Mouse (Mus musculus) T-helper 17 cell (primary cell): Measurements from ENCODE around the gene Gm12355.

Experiments used
- in situ Hi-C, 2 experiments: fragments of 300-600 bp; cut with MboI, MseI; formaldehyde crosslinking; loops; 1 replicate in 1 of 2; 2 replicates in 1 of 2; pipeline ENCODE4 v1.15.1; 2025; ENCODE audit warnings: high pct_unique_total_duplicates in 2 of 2

The Gm12355 gene

DNA sequence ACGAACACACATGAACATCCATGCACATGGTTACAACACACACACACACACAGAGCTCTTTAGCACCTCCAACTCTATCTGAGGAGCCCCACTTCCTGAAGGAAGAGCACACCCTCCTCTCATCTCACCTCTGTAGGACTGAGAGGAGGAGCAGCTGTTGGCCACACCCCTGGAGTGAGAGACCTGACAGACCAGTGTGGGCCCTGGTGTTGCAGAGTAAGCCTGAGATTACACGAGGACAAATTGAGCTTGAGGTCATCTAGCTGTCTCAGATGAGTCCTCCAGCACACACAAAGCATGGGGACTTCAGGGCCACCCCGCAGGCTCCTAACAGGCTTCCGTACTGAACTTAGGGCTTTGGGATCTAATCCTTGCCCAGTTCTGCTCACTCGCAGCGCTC lies 20.6 kb downstream of the Gm12355 start:
- in situ Hi-C loops = loop anchor here (5.0 to 10.0 kb wide), 3 partner anchors 42 to 67 kb away; partner anchors contain the start of gene Gsdma2 (in 1 of the 2)

DNA sequence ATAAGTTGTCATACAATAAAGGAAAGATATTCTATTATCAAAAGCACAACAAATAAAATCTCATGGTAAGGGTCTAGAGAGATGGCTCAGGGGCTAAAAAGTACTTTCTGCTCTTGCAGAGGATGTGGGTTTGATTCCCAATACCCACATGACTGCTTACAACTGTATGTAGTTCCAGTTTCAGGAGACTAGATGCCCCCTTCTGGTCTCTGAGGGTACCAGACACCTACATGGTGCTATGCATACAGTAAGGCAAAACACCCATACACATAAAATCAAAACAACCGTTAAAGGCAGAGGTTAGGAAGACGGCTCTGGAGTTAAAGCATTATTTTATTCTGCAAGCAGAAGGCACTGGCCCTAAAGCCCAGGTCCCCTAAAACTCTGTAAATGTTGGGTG lies 21.5 kb downstream of the Gm12355 start:
- in situ Hi-C loops = loop anchor here (5.0 to 10.0 kb wide), 2 partner anchors 51 to 68 kb away; no protein-coding TSS in a partner anchor

DNA sequence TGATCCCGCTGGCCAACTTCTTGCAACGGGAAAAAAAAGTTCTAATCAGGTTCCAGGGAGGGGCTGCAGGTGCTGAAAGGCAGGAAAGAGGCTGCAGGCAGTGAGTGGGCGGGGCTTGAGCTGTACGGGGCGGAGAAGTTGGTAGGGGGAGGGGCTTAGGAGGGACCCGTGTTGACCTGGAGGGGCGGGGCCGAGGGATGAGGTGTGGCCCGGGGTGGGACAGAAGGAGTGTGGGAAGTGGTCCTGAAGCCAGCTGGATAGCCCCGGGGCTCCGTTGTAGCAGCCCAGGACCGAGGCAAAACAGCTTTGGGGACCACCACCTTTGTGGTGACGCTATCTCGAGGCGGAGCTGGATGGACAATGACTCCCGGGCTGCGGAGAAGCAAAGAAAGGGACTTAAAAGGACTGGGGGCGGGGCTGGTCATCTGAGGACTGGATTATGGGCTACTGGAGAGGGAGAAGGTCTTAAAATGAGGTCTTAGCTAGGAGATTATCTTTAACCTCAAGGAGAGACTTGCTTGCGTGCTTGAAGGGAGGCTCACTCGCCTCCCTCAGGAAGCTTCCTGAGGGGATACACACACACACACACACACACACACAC lies 23.3 kb downstream of the Gm12355 start:
- in situ Hi-C loops = loop anchor here (5.0 to 10.0 kb wide), 2 partner anchors 53 to 70 kb away; no protein-coding TSS in a partner anchor

DNA sequence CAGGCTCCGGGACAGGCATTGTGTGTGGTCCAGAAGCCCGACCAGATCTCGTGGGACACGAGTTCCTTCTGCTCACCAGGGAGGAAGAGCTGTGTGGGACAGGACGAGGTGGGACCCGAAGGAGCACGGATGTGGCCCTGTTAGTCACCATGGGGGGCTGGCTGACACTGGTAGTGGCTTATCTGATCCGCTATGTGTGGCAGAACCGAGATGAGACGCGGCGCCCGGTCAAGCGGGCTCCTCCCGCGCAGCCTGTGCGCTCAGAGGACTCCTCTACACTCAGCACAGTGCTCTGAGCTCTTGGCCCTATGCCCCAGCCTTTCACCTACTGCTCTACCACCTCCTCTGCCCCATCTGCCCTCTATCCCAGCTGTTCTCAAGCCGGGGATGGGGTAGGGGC lies 26.2 kb downstream of the Gm12355 start:
- in situ Hi-C loops = loop anchor here (5.0 to 25.0 kb wide), 2 partner anchors 42 to 1587 kb away; partner anchors contain the start of gene Sp6 (in 1 of the 2)

DNA sequence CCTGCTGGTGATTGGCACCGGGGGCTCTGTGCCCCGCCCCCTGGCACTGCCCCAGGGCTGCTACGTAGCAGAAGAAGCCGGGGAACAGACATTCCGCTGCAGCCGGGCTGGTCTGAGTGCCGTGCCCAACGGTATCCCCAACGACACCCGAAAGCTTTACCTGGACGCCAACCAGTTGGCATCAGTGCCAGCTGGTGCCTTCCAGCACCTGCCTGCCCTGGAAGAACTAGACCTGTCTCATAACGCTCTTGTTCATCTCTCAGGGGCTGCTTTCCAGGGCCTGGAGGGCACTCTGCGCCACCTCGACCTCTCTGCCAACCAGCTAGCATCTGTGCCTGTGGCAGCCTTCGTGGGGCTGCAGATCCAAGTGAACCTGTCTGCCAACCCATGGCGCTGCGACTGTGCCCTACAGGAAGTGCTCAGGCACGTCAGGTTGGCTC lies 26.6 kb downstream of the Gm12355 start:
- in situ Hi-C loops = loop anchor here (5.0 to 25.0 kb wide), 2 partner anchors 42 to 1587 kb away; partner anchors contain the start of gene Sp6 (in 1 of the 2)

DNA sequence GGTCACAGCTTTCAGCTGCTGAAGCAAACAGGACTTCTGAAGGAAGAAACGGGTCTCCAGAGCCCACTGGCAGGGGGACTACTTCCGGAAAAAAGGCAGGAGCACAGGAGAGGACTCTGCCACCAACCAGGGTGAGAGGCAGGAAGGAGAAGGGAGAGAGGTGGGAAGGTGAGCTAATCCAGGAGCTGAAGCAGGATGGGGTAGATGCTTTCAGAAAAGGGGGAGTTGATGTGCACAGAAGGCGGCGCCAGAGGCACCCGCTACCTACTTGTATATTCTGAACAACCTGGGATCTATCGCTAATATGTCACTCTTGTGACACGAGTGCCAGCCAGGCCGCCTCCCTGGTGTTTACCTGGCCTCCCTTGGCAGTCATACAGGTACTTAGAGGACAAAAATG lies 27.5 kb downstream of the Gm12355 start, which contains the start of gene Lrrc3c:
Lrrc3c (plus strand) TSS at position 301 of the 400 bp plus-strand sequence.
- in situ Hi-C loops = loop anchor here (5.0 to 25.0 kb wide), 2 partner anchors 41 to 1586 kb away; partner anchors contain the start of gene Sp6 (in 1 of the 2)

DNA sequence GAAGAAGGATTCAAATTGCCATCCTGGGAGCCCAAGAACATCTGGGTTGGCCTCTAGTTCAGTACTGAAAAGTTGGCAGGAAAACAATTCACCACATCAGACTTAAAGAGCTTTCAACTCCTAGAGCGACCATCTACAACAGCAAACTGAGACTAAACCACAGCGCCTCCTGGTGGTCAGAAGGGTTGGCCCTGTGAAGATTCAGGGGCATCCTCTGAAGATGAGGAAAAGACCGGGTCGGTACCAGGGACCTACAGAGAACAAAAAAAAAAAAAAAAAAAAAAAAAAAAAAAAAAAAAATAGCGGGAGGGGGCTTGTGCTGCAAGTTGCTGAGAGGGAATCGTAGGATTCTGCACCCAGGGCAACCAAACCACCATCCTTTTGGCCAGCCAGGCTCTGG lies 28.1 kb downstream of the Gm12355 start:
- in situ Hi-C loops = loop anchor here (5.0 to 25.0 kb wide), 2 partner anchors 40 to 1585 kb away; partner anchors contain the start of gene Sp6 (in 1 of the 2)

DNA sequence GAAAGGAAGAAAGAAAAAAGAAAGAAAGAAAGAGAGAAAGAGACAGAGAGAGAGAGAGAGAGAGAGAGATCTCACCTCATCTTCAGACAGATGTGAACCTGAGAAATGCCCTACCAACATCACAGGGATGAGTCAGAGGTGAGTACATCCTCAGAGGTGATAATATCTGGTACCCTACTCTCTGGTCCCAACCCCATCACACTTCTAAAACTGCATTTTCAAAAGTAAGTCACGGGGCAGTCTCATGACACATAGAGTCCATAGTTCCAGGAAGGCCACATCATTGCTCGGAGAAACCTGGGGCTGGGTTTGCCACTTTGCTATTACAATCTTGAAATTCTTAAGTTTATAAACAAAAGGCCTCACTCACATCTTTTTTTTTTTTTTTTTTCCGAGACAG lies 29.5 kb downstream of the Gm12355 start:
- in situ Hi-C loops = loop anchor here (5.0 to 25.0 kb wide), 2 partner anchors 39 to 1584 kb away; partner anchors contain the start of gene Sp6 (in 1 of the 2)

DNA sequence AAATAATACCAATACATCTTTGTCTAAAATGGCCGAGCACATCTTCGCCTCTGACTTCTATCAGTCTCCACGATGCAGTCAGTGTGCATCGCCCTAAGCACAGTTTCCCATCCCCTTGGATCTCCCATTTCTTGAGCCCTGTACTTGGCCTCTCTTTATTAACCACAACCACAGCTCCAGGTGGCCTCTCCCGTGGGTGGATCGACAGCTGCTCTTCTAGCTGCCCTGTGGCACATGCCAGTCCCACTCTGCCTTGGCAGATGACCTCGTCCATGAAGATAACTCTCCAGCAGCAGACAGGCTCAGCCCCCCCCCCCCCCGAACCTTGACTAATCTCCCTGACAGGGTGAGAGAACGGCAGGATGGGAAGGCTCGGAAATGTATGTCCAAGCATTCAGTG lies 30.0 kb downstream of the Gm12355 start:
- in situ Hi-C loops = loop anchor here (5.0 to 25.0 kb wide), 2 partner anchors 38 to 1583 kb away; partner anchors contain the start of gene Sp6 (in 1 of the 2)

DNA sequence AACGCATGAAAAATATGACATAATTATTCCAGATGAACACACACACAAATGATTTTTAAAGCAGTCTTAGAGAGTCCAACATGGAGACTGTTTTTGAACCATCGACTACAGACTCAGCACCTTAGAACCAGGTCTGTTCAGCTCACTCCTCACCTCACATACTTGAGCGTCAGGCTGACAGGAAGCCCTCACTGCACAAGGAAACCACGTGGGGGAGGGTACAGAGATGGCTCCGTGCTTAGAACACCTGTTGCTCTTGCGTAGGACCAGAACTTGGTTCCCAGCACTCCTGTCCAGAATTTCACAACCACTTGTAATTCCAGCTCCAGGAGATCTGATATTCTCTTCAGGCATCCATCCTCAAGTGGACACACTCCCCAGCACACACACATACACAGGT lies 30.4 kb downstream of the Gm12355 start:
- in situ Hi-C loops = loop anchor here (5.0 to 25.0 kb wide), 2 partner anchors 38 to 1583 kb away; partner anchors contain the start of gene Sp6 (in 1 of the 2)

DNA sequence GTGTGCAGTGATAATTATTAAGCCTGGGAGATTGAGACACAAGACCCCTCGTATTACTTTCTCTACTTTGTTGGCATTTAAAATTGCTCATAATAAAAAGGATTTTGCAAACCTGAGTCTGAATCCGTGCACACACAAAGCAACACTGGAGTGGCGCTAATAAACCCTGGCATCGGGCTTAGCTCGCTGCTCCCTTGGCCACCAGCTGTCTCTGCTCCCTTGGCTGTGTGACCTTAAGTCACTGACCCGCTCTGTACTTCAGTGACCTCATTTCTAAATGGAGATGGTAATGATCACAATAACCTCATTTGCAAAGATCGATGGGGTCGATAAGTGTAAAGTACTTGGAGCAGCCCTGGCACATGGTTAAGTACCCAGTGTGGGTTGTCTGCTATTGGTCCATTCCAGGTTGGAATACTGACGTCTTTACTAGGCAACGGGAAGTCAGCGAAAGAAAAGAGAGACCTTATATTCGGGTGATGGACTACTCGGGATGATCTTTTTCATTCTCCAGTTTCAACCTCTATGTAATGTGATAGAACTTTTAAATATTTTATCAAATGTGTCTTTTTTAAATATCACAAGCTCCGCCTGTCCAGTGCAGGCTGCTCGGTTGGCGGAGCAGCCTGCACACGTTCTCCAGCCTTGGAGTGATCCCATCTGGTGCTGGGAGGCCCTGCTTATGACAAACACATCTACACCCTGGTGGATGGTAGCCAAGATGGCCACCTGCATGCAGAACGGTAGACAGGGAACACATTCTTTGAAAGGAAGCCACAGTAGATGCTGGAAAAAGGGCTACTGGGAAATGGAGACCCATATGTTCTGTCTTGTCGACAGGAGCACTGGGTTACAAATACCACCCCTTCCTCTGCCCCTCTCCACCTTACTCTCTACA lies 34.7 kb downstream of the Gm12355 start:
- in situ Hi-C loops = loop anchor here in 1 of 2 experiments (25.0 kb wide), 1 partner anchor 1578 kb away; the partner anchor contains the start of gene Sp6

DNA sequence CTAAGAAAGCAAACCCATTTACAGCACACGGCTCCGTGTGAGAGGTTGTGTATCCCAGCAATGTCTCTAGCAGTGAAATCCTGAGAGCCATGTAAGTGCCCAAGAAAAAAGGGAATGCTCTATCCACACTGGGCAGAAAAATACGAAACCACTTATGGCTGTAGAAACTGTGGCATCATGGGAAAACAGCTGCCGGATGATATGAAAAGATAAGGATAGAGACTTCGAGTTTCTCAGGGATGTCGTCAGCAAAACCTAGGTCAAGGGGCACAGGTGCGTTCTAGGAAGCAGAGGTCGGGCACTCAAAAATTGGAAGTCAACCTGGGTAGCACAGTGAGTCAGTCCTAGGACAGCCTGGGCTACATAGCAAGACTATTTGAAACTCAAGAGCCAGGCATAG lies 36.2 kb downstream of the Gm12355 start:
- in situ Hi-C loops = loop anchor here in 1 of 2 experiments (25.0 kb wide), 1 partner anchor 1577 kb away; the partner anchor contains the start of gene Sp6

DNA sequence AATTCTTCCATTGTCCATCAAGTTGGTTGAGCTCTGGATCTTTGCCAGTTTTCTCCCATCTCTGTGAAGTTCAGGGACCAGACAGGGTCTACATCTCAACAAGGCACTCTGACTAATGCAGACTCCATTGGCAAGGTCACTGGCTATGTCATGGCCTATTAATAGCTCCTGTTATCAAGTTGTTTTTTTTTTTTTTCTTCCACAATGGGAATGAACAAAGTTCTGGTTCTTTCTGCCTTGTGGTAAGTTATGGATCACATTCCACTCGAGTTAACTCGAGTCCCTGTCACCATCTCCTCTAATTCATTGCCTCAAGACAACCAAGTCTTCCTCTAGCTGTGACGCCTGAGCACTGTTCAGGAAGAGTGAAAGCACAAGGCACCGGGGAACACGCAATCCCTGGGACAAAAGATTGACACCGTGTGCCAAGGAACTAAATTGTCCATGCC lies 36.6 kb downstream of the Gm12355 start:
- in situ Hi-C loops = loop anchor here in 1 of 2 experiments (25.0 kb wide), 1 partner anchor 1577 kb away; the partner anchor contains the start of gene Sp6

DNA sequence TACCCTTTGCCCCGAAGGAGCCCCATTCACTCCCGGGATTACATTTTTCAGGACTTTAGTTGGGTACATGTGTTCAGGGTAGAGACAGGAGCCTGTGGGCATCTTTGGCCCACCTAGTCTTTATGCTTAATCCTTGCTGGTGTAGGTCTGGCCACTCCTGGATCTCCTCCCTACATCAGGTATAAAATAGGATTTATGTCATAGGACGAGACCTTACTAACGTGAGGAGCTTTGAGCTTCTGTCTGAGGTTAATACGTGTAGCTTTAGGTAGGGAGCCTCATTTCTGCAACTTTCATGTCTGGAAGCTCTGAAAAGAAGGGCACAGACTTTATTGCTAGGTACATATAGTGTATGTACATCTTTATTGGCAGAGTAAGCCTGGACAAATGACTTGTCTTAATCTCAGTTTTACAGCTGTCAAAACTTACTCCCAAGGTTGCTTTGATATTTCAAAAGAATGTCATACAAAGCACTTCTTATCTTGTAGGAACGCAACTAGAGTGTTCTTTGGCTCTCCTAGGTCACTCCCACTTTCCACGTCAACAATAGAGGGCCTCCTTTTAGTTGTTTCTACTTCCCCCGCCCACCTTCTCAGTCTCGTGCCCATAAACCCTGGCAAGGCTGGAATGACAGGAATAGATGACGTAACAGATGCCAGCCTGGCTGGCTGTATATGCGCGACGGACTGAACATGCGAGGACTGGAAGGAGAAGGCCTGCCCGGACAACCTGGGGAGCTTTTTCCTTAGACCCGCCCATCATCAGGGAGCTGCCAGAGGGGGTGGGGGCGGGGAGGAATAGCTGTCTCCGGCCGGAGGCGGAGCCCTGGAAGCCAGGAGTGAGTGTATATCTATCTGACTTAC lies 37.5 kb downstream of the Gm12355 start:
- in situ Hi-C loops = loop anchor here in 1 of 2 experiments (25.0 kb wide), 1 partner anchor 1576 kb away; the partner anchor contains the start of gene Sp6

DNA sequence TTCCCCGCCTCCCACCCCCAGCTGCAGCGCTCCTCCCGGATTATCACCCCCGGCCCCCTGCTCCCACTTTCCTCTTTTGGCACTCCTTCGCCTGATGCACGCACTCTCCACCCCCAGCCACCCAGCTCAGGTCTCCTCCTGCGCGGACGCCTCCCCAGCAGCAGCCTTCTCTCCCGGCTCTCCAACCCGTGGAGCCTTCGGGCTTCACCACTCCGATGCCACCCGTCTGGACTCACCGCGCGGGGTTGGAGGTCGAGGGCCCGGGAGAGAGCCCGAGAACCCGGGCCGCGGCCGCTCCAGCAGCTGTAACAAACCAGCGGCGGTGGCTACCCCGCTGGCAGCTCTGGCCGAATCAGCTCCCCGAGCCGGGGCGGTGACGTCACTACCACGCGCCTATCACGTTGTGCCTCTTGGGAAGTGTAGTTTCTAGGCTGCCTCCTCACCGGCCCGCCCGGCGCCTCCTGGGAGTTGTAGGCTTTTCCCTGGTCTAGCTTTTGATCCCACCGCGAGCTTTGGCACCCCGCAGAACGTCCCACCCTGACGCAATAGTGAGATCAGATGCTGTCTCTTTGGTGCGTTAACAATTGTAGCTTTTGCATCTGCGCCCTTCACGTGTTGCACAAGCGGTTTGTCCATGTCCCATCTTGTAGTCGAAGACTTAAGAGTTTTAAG lies 38.4 kb downstream of the Gm12355 start, which contains the start of gene Ormdl3:
Ormdl3 (minus strand) TSS at position 477 of the 672 bp plus-strand sequence.
- in situ Hi-C loops = loop anchor here in 1 of 2 experiments (25.0 kb wide), 1 partner anchor 1575 kb away; the partner anchor contains the start of gene Sp6

DNA sequence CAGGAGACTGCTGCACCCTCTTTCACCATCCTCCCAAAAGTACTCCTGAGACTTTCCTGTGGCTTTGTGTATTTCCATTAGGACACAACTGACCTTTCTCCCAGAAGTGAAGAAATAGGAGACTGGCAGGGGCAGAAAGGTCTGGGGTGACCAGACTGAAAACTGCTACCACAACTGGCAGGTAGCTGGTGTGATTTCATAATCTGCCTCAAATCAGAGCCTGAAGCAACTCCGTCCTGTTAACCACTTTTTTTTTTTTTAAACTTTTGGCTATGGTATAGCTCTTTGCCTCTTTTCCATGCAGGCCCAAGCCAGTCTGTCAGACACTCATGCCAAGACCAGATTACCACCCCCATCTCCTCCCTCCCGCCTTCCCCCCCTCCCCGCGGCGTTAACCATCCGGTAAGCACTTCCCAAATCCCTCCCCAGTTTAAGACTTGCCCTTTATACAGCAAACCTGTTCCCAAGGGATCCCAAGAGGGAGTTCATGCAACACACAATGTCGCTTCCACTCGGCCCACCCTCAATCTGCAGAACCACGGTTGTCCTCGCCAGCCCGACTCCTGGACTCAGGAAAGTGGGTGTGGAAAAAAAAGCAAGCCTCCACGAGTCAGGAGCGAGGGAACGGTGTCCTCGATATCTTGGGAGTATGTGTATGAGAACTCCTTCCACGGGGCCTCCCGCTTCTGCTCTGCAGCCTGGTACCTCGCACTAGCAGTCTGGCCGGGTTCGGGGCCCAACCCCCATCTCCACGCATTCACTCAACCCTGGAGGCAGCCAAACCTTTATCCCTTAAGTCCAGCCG lies 39.2 kb downstream of the Gm12355 start:
- in situ Hi-C loops = loop anchor here in 1 of 2 experiments (25.0 kb wide), 1 partner anchor 1574 kb away; the partner anchor contains the start of gene Sp6

DNA sequence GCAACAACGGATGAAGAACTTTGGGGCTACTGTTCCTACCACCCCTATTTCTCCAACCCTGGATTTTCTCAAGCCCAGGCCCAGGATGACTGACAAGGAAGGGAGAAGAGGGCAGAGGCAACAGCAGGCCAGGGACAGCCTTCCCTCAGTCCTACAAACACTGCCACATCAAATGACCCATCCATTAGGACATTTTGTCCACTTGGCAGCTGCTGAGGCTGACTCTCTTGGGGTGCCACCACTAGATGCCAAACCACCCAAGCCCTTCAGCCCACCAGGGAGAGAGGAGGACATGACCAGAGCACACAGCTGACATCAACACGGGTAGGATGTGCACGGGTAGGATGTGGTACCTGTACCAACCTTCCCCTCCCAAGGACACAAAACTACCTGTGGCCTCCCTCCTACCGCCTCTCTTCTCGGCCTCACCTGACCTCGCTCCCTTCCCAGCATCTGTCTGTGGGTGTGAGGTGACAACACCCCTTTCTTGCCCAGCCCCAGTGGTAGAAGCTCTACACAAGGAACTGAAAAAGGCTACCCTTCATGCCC lies 40.8 kb downstream of the Gm12355 start:
- in situ Hi-C loops = loop anchor here in 1 of 2 experiments (25.0 kb wide), 1 partner anchor 1572 kb away; the partner anchor contains the start of gene Sp6

DNA sequence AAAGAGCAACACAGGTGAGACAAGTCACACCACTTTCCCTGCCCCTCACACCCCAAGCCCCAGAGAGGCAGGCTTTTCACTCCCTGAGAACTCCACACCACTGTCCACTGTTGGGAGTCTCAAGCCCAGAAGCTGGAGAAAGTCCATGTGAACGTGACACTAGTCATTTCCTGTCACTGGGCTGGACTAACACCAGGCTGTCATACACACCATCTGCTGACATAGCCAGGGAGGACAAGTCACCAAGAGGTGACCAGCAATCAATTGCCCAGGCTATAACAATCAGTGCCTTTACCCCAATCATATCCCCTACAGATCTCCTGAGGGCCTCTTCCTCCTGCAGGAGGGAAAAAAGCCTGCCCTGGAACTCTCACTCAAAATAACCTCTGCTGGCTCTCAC lies 41.3 kb downstream of the Gm12355 start:
- in situ Hi-C loops = loop anchor here in 1 of 2 experiments (25.0 kb wide), 1 partner anchor 1572 kb away; the partner anchor contains the start of gene Sp6
